Mouse (Mus musculus) ES-Bruce4 (cell line): ENCODE data around the gene Arl4c.

ENCODE experiments used
- CTCF ChIP-seq: IDR thresholded peaks from one replicate; pipeline ENCODE4 v1.8.1; 2011; ENCODE audit warnings: low read depth, low read length
- EP300 ChIP-seq: IDR thresholded peaks from 2 replicates; pipeline ENCODE4 v1.6.1; 2011; ENCODE audit warnings: low read depth, low read length; ENCODE audit not compliant: insufficient read depth
- POLR2A ChIP-seq: IDR thresholded peaks from one replicate; pipeline ENCODE4 v1.8.1; 2011; ENCODE audit warnings: low read length; ENCODE audit not compliant: insufficient read depth

- TF ChIP-seq POLR2A (no peak), CTCF (no peak), EP300 (no peak)
These were observed 9.7 kb downstream of the Arl4c start for GRCm38 (mm10) chr1:88692293-88692827.
